Mouse (Mus musculus) adrenal gland, postnatal 0 days (tissue): ENCODE data around the gene Zcchc7. TPM values are rescaled to one million over a fixed set of nuclear protein-coding genes. Genes with fewer than 3 reads are reported as not detected.

Source experiments
- microRNA-seq: library from miRNA; unstranded; fragments of <30 nt; microRNA quantifications from one replicate; pipeline ENCODE4, GENCODE M21; 2016; ENCODE audit warnings: borderline replicate concordance; ENCODE audit not compliant: insufficient number of aligned reads
- polyA plus RNA-seq: library from polyadenylated mRNA; unstranded; fragments of >200 nt; fragmentation: Nextera tagmentation; extraction: Ambion mirVana; gene quantifications from 2 replicates; pipeline ENCODE4 v1.2.1, GENCODE M21; 2015

Gene Zcchc7
- polyA plus RNA-seq = 26.4 and 28.8 TPM in 2 replicates

GRCm38 (mm10) chr4:44755553-44756133 lies at the start of gene Zcchc7:
Gene Zcchc7, plus strand, starts transcription at chr4:44755877.

GRCm38 (mm10) chr4:44709740-44710700 lies 45.7 kb upstream of the Zcchc7 start, which contains the start of gene Pax5:
Gene Pax5, minus strand, starts transcription at chr4:44710487.

GRCm38 (mm10) chr4:44981280-44981973 lies 225.8 kb downstream of the Zcchc7 start, which contains the start of gene Grhpr:
Gene Grhpr, plus strand, starts transcription at chr4:44981395.

Small RNA genes within 50 kb of the gene (microRNA-seq; reads per million reads assigned to microRNA genes)
- not detected for gene Gm22639

Other genes with a start within 250 kb of the Zcchc7 start
- 0.06 and 0.87 TPM in 2 replicates for gene Pax5, start 45.4 kb upstream of the Zcchc7 start, polyA plus RNA-seq
- gene Grhpr, start 225.5 kb downstream of the Zcchc7 start, polyA plus RNA-seq = 132 and 259 TPM in 2 replicates